Mouse (Mus musculus): ENCODE data around the gene Gm13277. TPM values are rescaled to one million over a fixed set of nuclear protein-coding genes. Genes with fewer than 3 reads are reported as not detected.

The Gm13277 gene
- total RNA-seq, 1 experiment from 2014 or later, result not detected

Other genes with a start within 250 kb of the Gm13277 start
- not detected for gene Ifna15, start 230.4 kb upstream of the Gm13277 start, total RNA-seq (2023)
- not detected for gene Ifna14, start 216.8 kb upstream of the Gm13277 start, total RNA-seq (2023)
- gene Ifna9, start 196.2 kb upstream of the Gm13277 start, total RNA-seq (2023), result not detected
- not detected for gene Ifna12, start 185.3 kb upstream of the Gm13277 start, total RNA-seq (2023)
- not detected for gene C87499, start 154.2 kb upstream of the Gm13277 start, total RNA-seq (2023)
- not detected for gene Ifna13, start 144.2 kb upstream of the Gm13277 start, total RNA-seq (2023)
- not detected for gene Ifna16, start 111.7 kb upstream of the Gm13277 start, total RNA-seq (2023)
- gene Ifna2, start 104.7 kb upstream of the Gm13277 start, total RNA-seq (2023), result not detected
- gene Ifnab, start 97.3 kb upstream of the Gm13277 start, total RNA-seq (2023), result not detected
- 1.4 TPM for gene Gm26566, start 66.8 kb upstream of the Gm13277 start, total RNA-seq (2023)
- 38.7 TPM for gene Klhl9, start 66.2 kb upstream of the Gm13277 start, total RNA-seq (2023)
- not detected for gene Gm13271, start 33.8 kb upstream of the Gm13277 start, total RNA-seq (2023)
- not detected for gene Gm13283, start 28.5 kb upstream of the Gm13277 start, total RNA-seq (2023)
- gene Gm13290, start 14.8 kb upstream of the Gm13277 start, total RNA-seq (2023), result not detected
- gene Gm13289, start 11.7 kb upstream of the Gm13277 start, total RNA-seq (2023), result not detected
- not detected for gene Gm13272, start 8.8 kb upstream of the Gm13277 start, total RNA-seq (2023)
- gene Ifnz, start 6.5 kb upstream of the Gm13277 start, total RNA-seq (2023), result not detected
- gene Gm13276, start 2.9 kb upstream of the Gm13277 start, total RNA-seq (2023), result not detected
- not detected for gene Gm13278, start 2.9 kb downstream of the Gm13277 start, total RNA-seq (2023)
- not detected for gene Gm13275, start 5.9 kb downstream of the Gm13277 start, total RNA-seq (2023)
- gene Gm13279, start 8.8 kb downstream of the Gm13277 start, total RNA-seq (2023), result not detected
- not detected for gene Gm13285, start 11.0 kb downstream of the Gm13277 start, total RNA-seq (2023)
- gene Gm13287, start 14.6 kb downstream of the Gm13277 start, total RNA-seq (2023), result not detected
- gene Gm13288, start 16.9 kb downstream of the Gm13277 start, total RNA-seq (2023), result not detected
- gene Ifna7, start 27.6 kb downstream of the Gm13277 start, total RNA-seq (2023), result not detected
- gene Ifna11, start 31.3 kb downstream of the Gm13277 start, total RNA-seq (2023), result not detected
- not detected for gene Ifna6, start 38.8 kb downstream of the Gm13277 start, total RNA-seq (2023)
- gene Ifna5, start 46.9 kb downstream of the Gm13277 start, total RNA-seq (2023), result not detected
- gene Ifna4, start 53.2 kb downstream of the Gm13277 start, total RNA-seq (2023), result not detected
- gene Ifna1, start 61.5 kb downstream of the Gm13277 start, total RNA-seq (2023), result not detected
- not detected for gene Ifne, start 91.6 kb downstream of the Gm13277 start, total RNA-seq (2023)

Measured in CD8-positive naive resting alpha-beta T cell, adult 57 days (primary cell).